Mouse (Mus musculus) stomach, postnatal 0 days (tissue): Measurements from ENCODE around the gene Pdxdc1.

Source experiments
- CTCF ChIP-seq: IDR thresholded peaks from 2 replicates; pipeline ENCODE4 v1.5.1; 2016; ENCODE audit warnings: antibody characterized with exemption, low read depth, mild to moderate bottlenecking, moderate library complexity
- EP300 ChIP-seq: optimal IDR thresholded peaks from 2 replicates; pipeline ENCODE3; 2016; ENCODE audit warnings: antibody characterized with exemption

- no peak; the same call in 1 of the 2 replicates for TF ChIP-seq CTCF
- no peak for TF ChIP-seq EP300
Measured at GRCm38 (mm10) chr16:13902888-13903483, at the start of gene Pdxdc1, which contains the start of gene Mpv17l.
